Mouse (Mus musculus) liver, embryonic 11.5 days (tissue): ENCODE measurements at regions not wholly inside any gene's neighbourhood (a gene's known extent, or its start where the extent isn't known, plus 50 kb on each side); places are given as distances from the start of the nearest gene placed in this dataset.

Experiments
- ATAC-seq: fragments of 200-750 bp; cut with Nextera tagmentation; replicated peaks from 2 replicates; pipeline ENCODE4 v1.8.0; 2017; ENCODE audit warnings: moderate number of reproducible peaks, mild to moderate bottlenecking, moderate TSS enrichment, moderate library complexity; ENCODE audit not compliant: low FRiP score
- DNase-seq: peaks from one replicate; pipeline ENCODE4 v3.0.0-alpha.2; 2017; ENCODE audit warnings: low spot score
- H3K27ac ChIP-seq: fragments of 300-500 bp; sonication (generic); 2 replicates; pipeline ENCODE4 v1.5.1; 2014; ENCODE audit warnings: mild to moderate bottlenecking, low read depth, low read length, control low read depth
- H3K27me3 ChIP-seq: fragments of 300-500 bp; sonication (generic); replicated peaks from 2 replicates; pipeline ENCODE4 v1.6.1; 2014; ENCODE audit warnings: low read length, mixed read lengths; ENCODE audit not compliant: control insufficient read depth, insufficient read depth
- H3K36me3 ChIP-seq: fragments of 300-500 bp; sonication (generic); 2 replicates; pipeline ENCODE4 v1.6.1; 2014; ENCODE audit warnings: mild to moderate bottlenecking, low read length, moderate library complexity, mixed read lengths; ENCODE audit not compliant: control insufficient read depth, insufficient read depth
- H3K4me1 ChIP-seq: fragments of 300-500 bp; sonication (generic); replicated peaks from 2 replicates; pipeline ENCODE4 v1.6.1; 2014; ENCODE audit warnings: low read length, mixed read lengths; ENCODE audit not compliant: control insufficient read depth, insufficient read depth
- H3K4me2 ChIP-seq: fragments of 300-500 bp; sonication (generic); 2 replicates; pipeline ENCODE4 v1.6.1; 2014; ENCODE audit warnings: mild to moderate bottlenecking, control low read depth, moderate library complexity
- H3K4me3 ChIP-seq: fragments of 300-500 bp; sonication (generic); 2 replicates; pipeline ENCODE4 v1.5.1; 2014; ENCODE audit warnings: low read depth, low read length, control low read depth
- H3K9ac ChIP-seq: fragments of 300-500 bp; sonication (generic); 2 replicates; pipeline ENCODE4 v1.6.1; 2014; ENCODE audit warnings: low read depth, low read length, control low read depth
- H3K9me3 ChIP-seq: fragments of 300-500 bp; sonication (generic); 2 replicates; pipeline ENCODE4 v1.6.1; 2016; ENCODE audit warnings: low read length, inconsistent platforms, mixed read lengths; ENCODE audit not compliant: control insufficient read depth
- WGBS: fragments of 180-500 bp; shearing (Covaris S2); extraction: QIAGEN DNeasy Blood & Tissue Kit; methylation state at CpG from one replicate; pipeline ENCODE4 v1.1.7; 2014; 5-methylcytosine and 5-hydroxymethylcytosine counted together

DNA sequence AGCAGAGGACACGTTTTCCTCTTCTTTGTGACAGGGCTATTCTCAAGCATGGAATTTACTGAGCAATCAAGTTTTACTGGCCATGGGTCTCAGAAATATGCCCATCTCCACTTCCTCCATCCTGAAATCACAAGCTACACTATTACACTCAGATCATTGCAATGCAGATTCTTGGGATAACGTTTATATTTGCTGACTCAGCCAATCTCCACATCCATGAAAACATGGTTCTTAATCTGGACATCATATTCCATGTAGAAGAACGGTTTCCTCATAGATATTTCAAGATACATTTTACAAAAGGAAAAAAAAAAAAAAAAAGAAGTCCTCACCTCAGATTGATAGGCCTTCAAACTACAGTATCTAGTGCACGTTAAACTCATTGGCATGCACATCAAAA lies 1462.1 kb upstream of the Flrt2 start:
- Histone ChIP-seq H3K36me3 (no peaks in the 10 kb centered on the region), H3K4me3 (no peak overlapping the region), H3K9ac (no peak overlapping the region), H3K4me2 (no peak overlapping the region), H3K4me1 (no peaks in the 10 kb centered on the region), H3K27ac (no peak overlapping the region), H3K9me3 (no peaks in the 10 kb centered on the region), H3K27me3 (no peaks in the 10 kb centered on the region)
- no peak for ATAC-seq
- 81% methylated on average over 4 of the region's 4 CpGs for WGBS
- DNase-seq, result no peak

DNA sequence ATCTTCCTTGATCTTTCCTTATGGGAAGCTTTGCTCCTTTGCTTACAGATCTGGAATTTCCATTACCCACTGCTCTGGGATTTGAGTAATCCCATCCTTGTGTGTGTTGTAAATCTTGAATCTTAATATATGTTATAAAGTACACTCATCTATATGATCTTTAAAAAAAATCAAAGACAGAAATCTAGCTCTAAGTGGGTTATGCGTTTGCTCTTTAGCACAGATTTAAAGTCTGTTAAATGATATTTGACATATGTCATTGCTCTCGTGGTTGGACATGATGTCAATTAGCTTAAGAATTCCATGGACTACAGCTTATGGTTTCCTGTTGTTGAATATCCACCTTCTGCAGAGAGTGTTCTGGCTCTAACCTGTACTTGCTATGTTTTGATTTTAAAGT lies 1446.7 kb upstream of the Flrt2 start:
- Histone ChIP-seq H3K4me2 (no peak overlapping the region), H3K9me3 (no peaks in the 10 kb centered on the region), H3K27ac (no peak overlapping the region), H3K27me3 (no peaks in the 10 kb centered on the region), H3K4me3 (no peak overlapping the region), H3K36me3 (no peaks in the 10 kb centered on the region), H3K9ac (no peak overlapping the region), H3K4me1 (no peaks in the 10 kb centered on the region)
- 65% methylated on average over 2 of the region's 2 CpGs for WGBS
- ATAC-seq (no peak), DNase-seq (no peak)

DNA sequence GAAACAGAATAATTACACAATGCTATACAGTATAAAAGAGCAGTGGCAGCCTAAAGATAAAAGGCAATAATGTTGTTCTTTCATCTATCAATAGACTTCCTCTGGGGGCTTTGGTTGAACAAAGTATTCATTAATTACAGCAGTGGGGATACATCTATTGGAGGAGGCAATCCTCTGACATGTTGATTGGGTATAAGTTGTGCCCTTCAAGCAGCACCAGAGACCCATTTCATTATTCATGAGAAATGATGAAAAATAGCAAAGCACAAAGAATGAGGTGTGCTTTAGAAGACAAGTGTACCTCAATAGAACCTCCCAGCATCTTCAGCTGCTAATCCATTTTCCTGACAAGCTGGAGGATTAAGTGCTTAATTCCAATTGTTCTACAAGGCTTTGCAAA lies 1444.7 kb upstream of the Flrt2 start:
- ATAC-seq (no peak), DNase-seq (no peak)
- no peaks in the 10 kb centered on the region for H3K4me1 ChIP-seq
- no peak overlapping the region for H3K4me2 ChIP-seq
- H3K9ac ChIP-seq, result no peak overlapping the region
- H3K27me3 ChIP-seq, result no peaks in the 10 kb centered on the region
- no peak overlapping the region for H3K27ac ChIP-seq
- H3K4me3 ChIP-seq, result no peak overlapping the region
- H3K36me3 ChIP-seq, result no peaks in the 10 kb centered on the region
- no peaks in the 10 kb centered on the region for H3K9me3 ChIP-seq

DNA sequence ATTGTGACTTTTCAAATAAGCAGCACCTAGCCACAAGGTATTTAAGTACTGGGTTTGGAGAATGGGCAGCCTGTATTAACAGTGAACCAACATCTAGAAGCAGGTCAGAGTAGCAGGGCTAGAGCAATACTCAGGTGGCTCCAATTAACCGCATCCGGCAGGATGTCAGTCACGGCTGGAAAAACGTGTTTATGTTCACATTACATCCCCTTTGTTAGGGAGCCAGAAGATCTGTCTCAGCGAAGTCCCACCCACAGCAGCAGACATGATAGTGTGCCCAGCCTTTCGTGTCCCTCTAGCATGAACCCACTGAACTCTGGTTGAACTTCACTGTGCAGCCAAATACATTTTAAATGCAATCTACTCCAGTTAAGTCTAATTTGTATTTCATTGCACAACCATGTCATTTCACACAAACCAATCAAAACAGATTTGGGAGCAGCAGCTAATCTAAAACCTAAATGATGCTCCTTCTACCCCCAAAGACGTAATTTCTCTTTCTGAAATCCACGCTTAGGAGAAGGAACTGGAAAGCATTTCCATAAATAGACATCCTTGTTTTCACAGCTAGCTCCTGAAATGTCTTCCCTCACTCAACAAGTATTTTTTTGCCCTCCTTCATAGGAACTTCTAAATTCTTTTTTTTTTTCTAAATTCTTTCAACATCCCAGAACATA lies 1438.9 kb upstream of the Flrt2 start:
- no peaks in the 10 kb centered on the region for H3K9me3 ChIP-seq
- H3K4me2 ChIP-seq, result no peak overlapping the region
- H3K4me3 ChIP-seq, result no peak overlapping the region
- H3K27ac ChIP-seq, result no peak overlapping the region
- no peaks in the 10 kb centered on the region for H3K36me3 ChIP-seq
- ATAC-seq, result no peak
- DNase-seq, result no peak
- no peak overlapping the region for H3K9ac ChIP-seq
- H3K4me1 ChIP-seq, result no peaks in the 10 kb centered on the region
- no peaks in the 10 kb centered on the region for H3K27me3 ChIP-seq
- WGBS, result 54% methylated on average over 8 of the region's 8 CpGs

DNA sequence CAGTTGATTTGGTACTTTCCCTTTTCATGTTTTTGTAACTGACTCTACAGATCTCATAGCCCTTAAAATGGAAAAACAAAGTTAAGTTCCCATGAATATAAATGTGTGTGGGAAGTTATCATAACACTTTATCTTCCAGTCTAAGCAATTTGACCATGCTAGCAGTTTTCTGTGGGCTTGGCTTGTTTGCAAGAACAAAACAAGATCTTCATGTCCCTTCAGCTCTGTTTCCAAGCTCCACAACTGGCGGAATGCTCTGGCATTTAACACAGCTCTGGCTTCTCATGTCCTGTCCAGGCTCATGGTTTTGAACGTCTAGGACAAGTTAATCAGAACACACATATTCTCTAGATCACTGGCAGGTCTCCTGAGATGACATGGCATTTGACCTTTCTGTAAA lies 1411.1 kb upstream of the Flrt2 start:
- Histone ChIP-seq H3K27ac (no peak overlapping the region), H3K4me3 (no peak overlapping the region), H3K4me1 (no peaks in the 10 kb centered on the region), H3K4me2 (no peak overlapping the region), H3K9ac (no peak overlapping the region), H3K9me3 (no peaks in the 10 kb centered on the region; the same call in 1 of the 2 replicates), H3K36me3 (no peaks in the 10 kb centered on the region), H3K27me3 (no peaks in the 10 kb centered on the region)
- no peak for DNase-seq
- WGBS, result 69% methylated on average over 2 of the region's 2 CpGs
- ATAC-seq, result no peak

DNA sequence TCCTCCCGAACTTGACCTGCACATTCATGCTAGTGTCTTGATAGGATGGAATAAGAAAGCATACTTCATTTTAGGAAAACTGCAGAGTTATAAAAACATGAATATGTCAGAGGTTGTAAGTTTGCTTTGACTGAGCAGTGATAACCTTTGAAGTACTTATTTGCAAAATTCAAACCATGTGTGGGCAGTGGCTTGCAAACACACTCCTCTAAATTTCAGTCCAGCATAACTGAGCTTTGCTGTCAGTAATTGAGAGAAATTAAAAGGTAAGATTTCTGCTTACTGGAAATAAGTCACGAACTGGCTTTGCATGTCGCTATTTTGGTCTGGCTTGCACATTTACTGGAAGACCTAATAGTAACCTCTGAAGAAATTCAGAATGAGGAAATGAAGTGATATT lies 1409.1 kb upstream of the Flrt2 start:
- Histone ChIP-seq H3K4me1 (no peaks in the 10 kb centered on the region), H3K27ac (no peak overlapping the region), H3K4me2 (no peak overlapping the region), H3K9me3 (no peaks in the 10 kb centered on the region), H3K4me3 (no peak overlapping the region), H3K36me3 (no peaks in the 10 kb centered on the region), H3K9ac (no peak overlapping the region), H3K27me3 (no peaks in the 10 kb centered on the region)
- ATAC-seq (no peak), DNase-seq (no peak)
- WGBS, result 79% methylated on average over 3 of the region's 3 CpGs

DNA sequence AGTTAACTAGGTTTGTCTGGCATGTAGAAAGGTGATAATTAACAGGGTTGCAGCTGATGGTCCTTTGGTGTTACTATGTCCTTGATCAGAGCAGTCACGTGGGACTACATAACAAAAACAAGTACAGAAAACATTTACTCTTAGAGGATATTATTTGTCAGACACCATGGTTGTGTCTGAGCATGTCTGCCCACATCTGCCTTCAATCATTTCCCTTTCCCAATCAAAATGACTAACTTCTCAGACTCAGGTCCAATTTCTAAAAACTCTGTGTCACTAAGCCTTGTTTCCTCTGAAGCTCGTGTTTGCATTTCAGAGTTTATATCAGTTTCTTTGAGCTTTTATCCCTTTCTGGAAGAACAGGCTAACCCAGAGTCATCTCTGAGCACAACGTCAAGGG lies 1408.5 kb upstream of the Flrt2 start:
- no peak overlapping the region for H3K4me3 ChIP-seq
- H3K9ac ChIP-seq, result no peak overlapping the region
- H3K36me3 ChIP-seq, result no peaks in the 10 kb centered on the region
- H3K27ac ChIP-seq, result no peak overlapping the region
- 64% methylated on average over 3 of the region's 3 CpGs for WGBS
- ATAC-seq, result no peak
- H3K27me3 ChIP-seq, result no peaks in the 10 kb centered on the region
- no peak overlapping the region for H3K4me2 ChIP-seq
- DNase-seq, result no peak
- no peaks in the 10 kb centered on the region for H3K9me3 ChIP-seq
- H3K4me1 ChIP-seq, result no peaks in the 10 kb centered on the region

DNA sequence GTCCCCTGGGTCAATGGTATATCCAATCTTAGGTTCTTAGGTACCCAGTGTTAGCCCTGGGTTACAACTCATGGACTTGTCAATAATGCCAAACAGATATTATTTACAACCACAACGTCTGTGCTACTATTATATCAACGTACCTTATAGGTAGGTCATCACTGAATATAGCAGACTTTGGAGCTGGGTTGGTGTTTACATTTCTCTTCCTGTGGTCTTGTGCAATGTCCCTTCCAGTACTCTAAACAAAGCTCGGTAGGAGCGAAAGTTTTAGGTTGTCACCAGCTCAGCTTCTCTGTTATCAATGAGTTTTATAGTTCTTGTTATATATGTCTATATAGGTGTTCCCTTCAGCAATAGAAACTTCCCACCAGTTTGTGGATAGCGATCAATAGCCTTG lies 1394.2 kb upstream of the Flrt2 start:
- H3K9me3 ChIP-seq, result no peaks in the 10 kb centered on the region
- H3K4me3 ChIP-seq, result no peak overlapping the region
- no peak overlapping the region for H3K9ac ChIP-seq
- no peak overlapping the region for H3K4me2 ChIP-seq
- ATAC-seq (no peak), DNase-seq (no peak)
- H3K27ac ChIP-seq, result no peak overlapping the region
- WGBS, result 78% methylated on average over 5 of the region's 5 CpGs
- no peaks in the 10 kb centered on the region for H3K27me3 ChIP-seq
- H3K36me3 ChIP-seq, result no peaks in the 10 kb centered on the region
- no peaks in the 10 kb centered on the region for H3K4me1 ChIP-seq

DNA sequence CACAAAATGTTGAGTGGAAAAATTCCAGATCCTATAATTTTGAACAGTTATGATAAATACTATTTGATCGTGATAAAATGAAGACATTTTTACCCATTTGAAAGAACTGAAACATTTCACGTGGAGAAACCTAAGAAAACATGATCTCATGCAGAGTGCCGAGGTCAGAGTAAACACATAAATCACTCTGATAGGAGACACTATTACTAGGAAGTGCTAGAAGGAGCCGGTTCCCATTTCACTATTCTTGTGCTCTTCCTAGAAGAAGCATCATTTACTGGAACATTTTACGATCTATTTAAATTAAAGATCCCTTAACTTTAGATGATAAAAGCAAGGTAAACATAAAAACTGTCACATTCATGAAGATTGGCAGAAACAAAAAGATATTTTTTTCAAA lies 1359.7 kb upstream of the Flrt2 start:
- Histone ChIP-seq H3K36me3 (no peaks in the 10 kb centered on the region), H3K4me1 (no peaks in the 10 kb centered on the region), H3K4me3 (no peak overlapping the region), H3K4me2 (no peak overlapping the region), H3K9me3 (no peaks in the 10 kb centered on the region), H3K27ac (no peak overlapping the region), H3K9ac (no peak overlapping the region), H3K27me3 (no peaks in the 10 kb centered on the region)
- WGBS, result 64% methylated on average over 5 of the region's 5 CpGs
- DNase-seq (no peak), ATAC-seq (no peak)
